Comparison of ENCODE assay signal across 8 mouse cellular contexts in genomic region chr2:102549611-102550266, GRCm38 (mm10). TPM values are rescaled to one million over a fixed set of nuclear protein-coding genes. Genes with fewer than 3 reads are reported as not detected.
DNase-seq lines count a peak whose midpoint lies in the region; ATAC-seq and TF ChIP-seq lines count a peak whose summit lies in the region.

TSS of gene Pamr1 (plus strand) at chr2:102550012.

- peak; percentile 13 for DNase-seq in ES-E14 (ENCODE audit: low read depth, low spot score)
- peak; percentile 10 to 30 for DNase-seq in cerebellum, adult 18-20 months
- DNase-seq in hindbrain, embryonic 14.5 days (ENCODE audit: low spot score): peak; percentile 44
- peak; percentile 67 to 72 for DNase-seq in urinary bladder, postnatal 4 days (ENCODE audit: low spot score in 2 of 2)
- no peak for DNase-seq in spleen, postnatal 36 days (ENCODE audit: low spot score in 2 of 2)

- 0 out of 4 replicates have a peak, but pooled peaks cover 0 to 2% of the 10 kb centered on the region in 2 experiments for H3K4me1 ChIP-seq in ES-E14 (ENCODE audit: control insufficient read depth in 2 of 2, insufficient read depth in 2 of 2, low read length in 2 of 2, poor library complexity in 1 of 2)
- peaks cover 15% of the 10 kb centered on the region for H3K4me1 ChIP-seq in forebrain, embryonic 15.5 days
- H3K4me1 ChIP-seq in hindbrain, embryonic 14.5 days (replicated peaks; ENCODE audit: control insufficient read depth, insufficient read depth, low read length): 0 out of 2 replicates have a peak, but pooled peaks cover 10% of the 10 kb centered on the region
- H3K4me1 ChIP-seq in limb, embryonic 12.5 days (replicated peaks): peaks cover 40% of the 10 kb centered on the region
- peaks cover 12% of the 10 kb centered on the region; the same call in 1 of the 2 replicates for H3K4me1 ChIP-seq in midbrain, embryonic 15.5 days

- no peak within 1 kb of the TSS for H3K27ac ChIP-seq in ES-E14 (ENCODE audit: insufficient read depth, low read depth, low read length, poor library complexity, severe bottlenecking)
- no peak within 1 kb of the TSS for H3K27ac ChIP-seq in forebrain, embryonic 15.5 days (replicated peaks)
- no peak within 1 kb of the TSS for H3K27ac ChIP-seq in hindbrain, embryonic 14.5 days
- no peak within 1 kb of the TSS for H3K27ac ChIP-seq in limb, embryonic 12.5 days
- H3K27ac ChIP-seq in midbrain, embryonic 15.5 days: no peak within 1 kb of the TSS

- H3K36me3 ChIP-seq in ES-E14 (ENCODE audit: control insufficient read depth, insufficient read depth, low read length, poor library complexity, severe bottlenecking): no peaks in the 10 kb centered on the region
- H3K36me3 ChIP-seq in forebrain, embryonic 15.5 days: no peaks in the 10 kb centered on the region
- no peaks in the 10 kb centered on the region for H3K36me3 ChIP-seq in hindbrain, embryonic 14.5 days (replicated peaks; ENCODE audit: control insufficient read depth, insufficient read depth)
- no peaks in the 10 kb centered on the region for H3K36me3 ChIP-seq in limb, embryonic 12.5 days
- H3K36me3 ChIP-seq in midbrain, embryonic 15.5 days (replicated peaks): no peaks in the 10 kb centered on the region

- no peak within 1 kb of the TSS for H3K9ac ChIP-seq in ES-E14 (ENCODE audit: insufficient read depth, low read depth, low read length, poor library complexity, severe bottlenecking)
- peak within 1 kb of the TSS; percentile 42 for H3K9ac ChIP-seq in forebrain, embryonic 15.5 days (replicated peaks)
- peak within 1 kb of the TSS; percentile 56 for H3K9ac ChIP-seq in hindbrain, embryonic 14.5 days
- peak within 1 kb of the TSS; percentile 51; the same call in 1 of the 2 replicates for H3K9ac ChIP-seq in limb, embryonic 12.5 days (replicated peaks)
- peak within 1 kb of the TSS; percentile 53 for H3K9ac ChIP-seq in midbrain, embryonic 15.5 days

- H3K4me2 ChIP-seq in forebrain, embryonic 15.5 days (replicated peaks): peak within 1 kb of the TSS; percentile 81
- H3K4me2 ChIP-seq in hindbrain, embryonic 14.5 days (replicated peaks): peak within 1 kb of the TSS; percentile 63
- H3K4me2 ChIP-seq in limb, embryonic 12.5 days: peak within 1 kb of the TSS; percentile 68
- peak within 1 kb of the TSS; percentile 95 for H3K4me2 ChIP-seq in midbrain, embryonic 15.5 days

- H3K4me3 ChIP-seq in ES-E14 (ENCODE audit: insufficient read depth in 1 of 2, low read depth in 1 of 2, low read length in 2 of 2, poor library complexity in 1 of 2, severe bottlenecking in 1 of 2): peak within 1 kb of the TSS; percentile 34 to 43; a peak in 3 of 4 replicates
- H3K4me3 ChIP-seq in forebrain, embryonic 15.5 days: peak within 1 kb of the TSS; percentile 44
- H3K4me3 ChIP-seq in hindbrain, embryonic 14.5 days (replicated peaks; ENCODE audit: low read length): peak within 1 kb of the TSS; percentile 35
- H3K4me3 ChIP-seq in limb, embryonic 12.5 days (replicated peaks): peak within 1 kb of the TSS; percentile 42
- H3K4me3 ChIP-seq in midbrain, embryonic 15.5 days: peak within 1 kb of the TSS; percentile 47

- no peaks in the 10 kb centered on the region for H3K9me3 ChIP-seq in ES-E14 (ENCODE audit: control insufficient read depth, insufficient read depth, low read depth, low read length)
- no peaks in the 10 kb centered on the region for H3K9me3 ChIP-seq in forebrain, embryonic 15.5 days
- no peaks in the 10 kb centered on the region for H3K9me3 ChIP-seq in hindbrain, embryonic 14.5 days (ENCODE audit: control insufficient read depth, low read length)
- no peaks in the 10 kb centered on the region for H3K9me3 ChIP-seq in limb, embryonic 12.5 days
- no peaks in the 10 kb centered on the region for H3K9me3 ChIP-seq in midbrain, embryonic 15.5 days

- in situ Hi-C loops in ES-E14 (cut with MboI; ENCODE audit: low sequenced_read_pairs in 2 of 2, unreplicated experiment in 2 of 2): no loop called here

- 1% methylated on average over 26 of the region's 26 CpGs for WGBS in forebrain, embryonic 15.5 days
- 2% methylated on average over 26 of the region's 26 CpGs for WGBS in hindbrain, embryonic 14.5 days
- WGBS in limb, embryonic 12.5 days: 1% methylated on average over 26 of the region's 26 CpGs
- under 1% methylated on average over 26 of the region's 26 CpGs for WGBS in midbrain, embryonic 15.5 days

- peaks cover 7% of the 10 kb centered on the region; the same call in 1 of the 2 replicates for H3K27me3 ChIP-seq in forebrain, embryonic 15.5 days
- H3K27me3 ChIP-seq in hindbrain, embryonic 14.5 days (ENCODE audit: control insufficient read depth, insufficient read depth, low read length): 0 out of 2 replicates have a peak, but pooled peaks cover 3% of the 10 kb centered on the region
- H3K27me3 ChIP-seq in limb, embryonic 12.5 days: peaks cover 25% of the 10 kb centered on the region
- peaks cover 8% of the 10 kb centered on the region for H3K27me3 ChIP-seq in midbrain, embryonic 15.5 days (replicated peaks)

- ATAC-seq in forebrain, embryonic 15.5 days (replicated peaks): peak; percentile 67; the same call in 1 of the 2 replicates
- peak; percentile 78; the same call in 1 of the 2 replicates for ATAC-seq in hindbrain, embryonic 14.5 days (ENCODE audit: low FRiP score)
- peak; percentile 85 for ATAC-seq in limb, embryonic 12.5 days (ENCODE audit: insufficient number of reproducible peaks, insufficient read depth, low FRiP score, low TSS enrichment, low read depth)
- ATAC-seq in midbrain, embryonic 15.5 days (replicated peaks): peak; percentile 78

TF ChIP-seq in ES-E14, 5 proteins besides CTCF, POLR2A, EP300 and RAD21:
- TF ChIP-seq ZNF384 (IDR thresholded peaks at IDR 0.05; ENCODE audit: low read depth, low read length) (no peak), ZC3H11A (IDR thresholded peaks at IDR 0.05; ENCODE audit: borderline replicate concordance, low read depth, low read length) (no peak), HCFC1 (IDR thresholded peaks at IDR 0.05; ENCODE audit: borderline replicate concordance, insufficient read depth, low read length) (no peak), MAFK (IDR thresholded peaks at IDR 0.05; ENCODE audit: insufficient read depth, low read depth, low read length) (no peak), CHD2 (IDR thresholded peaks at IDR 0.05; ENCODE audit: low read depth, low read length) (no peak)

RNA-seq across cellular contexts. Expression of gene Pamr1, which starts in this region (rescaled TPM):
- total RNA-seq in ES-E14 (2012; rRNA removed): 0.49 and 1.4 TPM in 2 replicates
- 1.4 and 1.9 TPM in 2 replicates for polyA plus RNA-seq in forebrain, embryonic 15.5 days (2015; fragmentation: Nextera tagmentation; extraction: Ambion mirVana)
- polyA plus RNA-seq in hindbrain, embryonic 14.5 days (2014; fragmentation: Nextera tagmentation; extraction: Ambion mirVana): 8.4 and 9.8 TPM in 2 replicates
- polyA plus RNA-seq in limb, embryonic 12.5 days (2016; fragmentation: Nextera tagmentation; extraction: Ambion mirVana): 18.8 and 20.6 TPM in 2 replicates
- polyA plus RNA-seq in midbrain, embryonic 15.5 days (2015; fragmentation: Nextera tagmentation; extraction: Ambion mirVana): 6.6 and 7.2 TPM in 2 replicates

Comparison
In these comparisons a context has a peak if more than half of its experiments do, and no peak if none do; other contexts are left out.
1. DNase-seq: peak in ES-E14 (single experiment), cerebellum, adult 18-20 months (2 of 2), hindbrain, embryonic 14.5 days (single experiment) and urinary bladder, postnatal 4 days (2 of 2); none in spleen, postnatal 36 days (0 of 2).
2. Peak in every context shown above with its lines, with median percentiles within 50 percentile points of each other: H3K4me3 ChIP-seq, ATAC-seq and H3K4me2 ChIP-seq.